20 mouse cellular contexts compared by ENCODE assay signal in the genomic region with DNA sequence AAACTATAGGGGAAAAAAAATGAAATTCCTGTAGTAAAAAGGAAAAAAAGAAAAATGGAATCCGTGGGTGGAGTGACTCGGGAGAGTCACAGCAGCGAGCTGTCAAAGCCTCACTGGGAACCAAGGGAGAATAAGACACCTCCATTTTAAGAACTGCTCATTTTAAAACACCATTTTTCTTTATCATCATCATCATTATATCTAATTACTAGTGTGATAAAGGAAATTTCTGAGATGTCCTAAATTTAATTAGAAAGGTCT. TPM values are rescaled to one million over a fixed set of nuclear protein-coding genes. Genes with fewer than 3 reads are reported as not detected.
"Had no signal": no experiment of that assay in that cellular context is flagged by ENCODE, and none has a peak within 500 bp of the region (broad histone marks: within the 10 kb centered on the region; RNA-seq: fewer than 3 reads in every experiment).

No protein-coding gene starts in this region.

- H3K36me3 ChIP-seq: lung, embryonic 15.5 days; midbrain, embryonic 10.5 days; midbrain, embryonic 12.5 days; neural tube, embryonic 13.5 days; neural tube, embryonic 15.5 days had no signal

- H3K4me1 ChIP-seq: midbrain, embryonic 10.5 days; midbrain, embryonic 12.5 days; neural tube, embryonic 13.5 days; neural tube, embryonic 15.5 days had no signal

- H3K27me3 ChIP-seq: lung, embryonic 15.5 days; midbrain, embryonic 12.5 days; neural tube, embryonic 13.5 days; neural tube, embryonic 15.5 days had no signal

- H3K9me3 ChIP-seq: lung, embryonic 15.5 days; midbrain, embryonic 10.5 days; midbrain, embryonic 12.5 days; neural tube, embryonic 13.5 days; neural tube, embryonic 15.5 days had no signal

- H3K4me2 ChIP-seq: lung, embryonic 15.5 days; midbrain, embryonic 12.5 days; neural tube, embryonic 13.5 days; neural tube, embryonic 15.5 days had no signal

- H3K4me3 ChIP-seq: lung, embryonic 15.5 days; midbrain, embryonic 10.5 days; midbrain, embryonic 12.5 days; myocyte; neural tube, embryonic 13.5 days; neural tube, embryonic 15.5 days had no signal

- DNase-seq: lung, adult 18-20 months; lung, postnatal 4 days; retina, postnatal 1 day; right cerebral cortex, adult 18-20 months; right cerebral cortex, postnatal 25 days; right cerebral cortex, postnatal 4 days; spleen, adult 18-20 months; thymus, adult 18-20 months; thymus, postnatal 14 days; thymus, postnatal 36 days had no signal

- H3K9ac ChIP-seq: lung, embryonic 15.5 days; midbrain, embryonic 12.5 days; neural tube, embryonic 13.5 days; neural tube, embryonic 15.5 days had no signal

- H3K27ac ChIP-seq: lung, embryonic 15.5 days; midbrain, embryonic 10.5 days; midbrain, embryonic 12.5 days; neural tube, embryonic 13.5 days; neural tube, embryonic 15.5 days had no signal

- ATAC-seq: lung, postnatal 0 days; midbrain, embryonic 16.5 days had no signal

RNA-seq across cellular contexts. Expression of a gene that starts 53.0 kb away (rescaled TPM):
- polyA plus RNA-seq: midbrain, embryonic 10.5 days; midbrain, embryonic 12.5 days; midbrain, embryonic 14.5 days; neural tube, embryonic 13.5 days; neural tube, embryonic 15.5 days; stomach, embryonic 14.5 days had no signal
